Mouse (Mus musculus) forebrain, embryonic 11.5 days (tissue): ENCODE results near the gene Gm32802. TPM values are rescaled to one million over a fixed set of nuclear protein-coding genes. Genes with fewer than 3 reads are reported as not detected.
A peak's percentile ranks its signal among the peaks of the same experiment; 100 is the strongest.
"Not testable (repeated sequence)": the region's sequence is repeated elsewhere in the genome, so short reads cannot be mapped to it uniquely, and the experiment has no call there.

Experiments
- ATAC-seq: fragments of 200-750 bp; cut with Nextera tagmentation; replicated peaks from 2 replicates; pipeline ENCODE4 v1.8.0; 2017; ENCODE audit warnings: moderate TSS enrichment; ENCODE audit not compliant: low FRiP score
- DNase-seq: peaks from one replicate; pipeline ENCODE4 v3.0.0-alpha.2; 2017; ENCODE audit warnings: low spot score
- H3K27ac ChIP-seq: fragments of 300-500 bp; sonication (generic); 2 replicates; pipeline ENCODE4 v1.5.1; 2014; ENCODE audit warnings: low read depth, low read length
- H3K27me3 ChIP-seq: fragments of 300-500 bp; sonication (generic); 2 replicates; pipeline ENCODE4 v1.6.1; 2014; ENCODE audit warnings: mild to moderate bottlenecking, low read length, mixed read lengths; ENCODE audit not compliant: control insufficient read depth, insufficient read depth
- H3K36me3 ChIP-seq: fragments of 300-500 bp; sonication (generic); 2 replicates; pipeline ENCODE4 v1.6.1; 2014; ENCODE audit warnings: mild to moderate bottlenecking, low read length, moderate library complexity, mixed read lengths; ENCODE audit not compliant: control insufficient read depth, insufficient read depth
- H3K4me1 ChIP-seq: fragments of 300-500 bp; sonication (generic); replicated peaks from 2 replicates; pipeline ENCODE4 v1.6.1; 2014; ENCODE audit warnings: low read length, mixed read lengths; ENCODE audit not compliant: control insufficient read depth, insufficient read depth
- H3K4me2 ChIP-seq: fragments of 300-500 bp; sonication (generic); 2 replicates; pipeline ENCODE4 v1.6.1; 2014; ENCODE audit warnings: low read depth, mild to moderate bottlenecking, low read length, moderate library complexity, mixed read lengths; ENCODE audit not compliant: severe bottlenecking
- H3K4me3 ChIP-seq: fragments of 300-500 bp; sonication (generic); 2 replicates; pipeline ENCODE4 v1.5.1; 2014; ENCODE audit warnings: low read depth, low read length
- H3K9ac ChIP-seq: fragments of 300-500 bp; sonication (generic); 2 replicates; pipeline ENCODE4 v1.6.1; 2014; ENCODE audit warnings: low read length
- H3K9me3 ChIP-seq: fragments of 300-500 bp; sonication (generic); 2 replicates; pipeline ENCODE4 v1.6.1; 2016; ENCODE audit warnings: low read length, mixed read lengths; ENCODE audit not compliant: control insufficient read depth
- WGBS: fragments of 180-500 bp; shearing (Covaris S2); extraction: QIAGEN DNeasy Blood & Tissue Kit; methylation state at CpG from one replicate; pipeline ENCODE4 v1.1.7; 2014; 5-methylcytosine and 5-hydroxymethylcytosine counted together
- polyA plus RNA-seq: library from polyadenylated mRNA; unstranded; fragments of >200 nt; fragmentation: Nextera tagmentation; extraction: Ambion mirVana; gene quantifications from 2 replicates; pipeline ENCODE4 v1.2.1, GENCODE M21; 2014

Gene Gm32802
- not detected in 2 replicates for polyA plus RNA-seq

DNA sequence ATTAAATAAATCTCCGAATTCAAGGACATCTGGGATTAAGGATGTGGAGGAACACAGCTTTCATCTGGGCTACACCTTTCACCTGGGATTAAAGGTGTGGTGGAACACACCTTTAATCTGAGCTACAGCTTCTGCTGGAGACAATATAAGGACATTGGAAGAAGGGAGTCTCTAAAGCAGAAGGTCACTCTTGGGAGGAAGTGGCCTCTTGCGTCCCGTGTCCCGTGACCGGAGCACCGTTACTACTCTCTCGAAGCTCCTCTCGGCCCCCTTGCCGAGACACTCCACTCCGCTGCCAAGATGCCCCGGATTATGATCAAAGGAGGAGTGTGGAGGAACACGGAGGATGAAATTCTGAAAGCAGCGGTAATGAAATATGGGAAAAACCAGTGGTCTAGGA is at the start of gene Gm32802:
Gm32802 (plus strand) TSS at position 301 of the 400 bp plus-strand sequence.
- not testable (repeated sequence) for H3K27ac ChIP-seq, H3K27me3 ChIP-seq, ATAC-seq, H3K9me3 ChIP-seq, H3K9ac ChIP-seq, DNase-seq, H3K4me2 ChIP-seq, H3K4me3 ChIP-seq, H3K4me1 ChIP-seq, H3K36me3 ChIP-seq
- no CpG with 5 or more reads among the region's 13 CpGs for WGBS

DNA sequence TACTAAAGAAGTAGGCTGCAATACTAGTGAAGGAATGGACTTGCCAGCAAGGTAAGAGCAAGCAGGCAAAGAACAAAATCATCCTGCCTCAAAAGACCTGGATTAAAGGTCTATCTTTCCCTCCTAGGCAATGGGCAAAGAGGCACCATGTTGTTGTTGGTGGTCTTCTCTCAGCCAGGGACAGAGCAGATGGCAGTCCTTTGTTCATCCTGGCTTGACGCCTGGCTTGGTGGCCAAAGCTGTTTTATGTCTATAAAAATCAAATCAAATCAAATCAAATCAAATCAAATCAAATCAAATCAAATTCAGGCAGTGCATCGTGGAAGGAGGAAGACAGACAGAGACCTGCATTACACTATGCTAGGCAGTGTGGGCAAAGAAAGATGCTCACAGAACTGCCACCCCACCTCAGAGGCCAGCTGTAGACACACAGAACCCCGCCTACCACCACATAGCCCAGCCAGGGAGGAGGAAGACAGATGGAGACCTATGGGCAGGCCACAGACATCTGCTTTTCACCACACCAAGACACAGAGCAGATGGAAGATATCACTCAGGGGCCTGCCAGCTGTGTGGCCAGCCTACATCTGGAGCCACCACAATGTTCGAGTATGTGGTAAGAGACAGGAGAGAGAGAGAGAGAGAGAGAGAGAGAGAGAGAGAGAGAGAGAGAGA is 42.6 kb upstream of the Gm32802 start:
- H3K27ac ChIP-seq, ATAC-seq, H3K4me2 ChIP-seq, H3K36me3 ChIP-seq, H3K4me1 ChIP-seq, H3K4me3 ChIP-seq, DNase-seq, H3K9ac ChIP-seq, H3K9me3 ChIP-seq, H3K27me3 ChIP-seq: not testable (repeated sequence)
- WGBS = 87% methylated on average over 2 of the region's 4 CpGs

DNA sequence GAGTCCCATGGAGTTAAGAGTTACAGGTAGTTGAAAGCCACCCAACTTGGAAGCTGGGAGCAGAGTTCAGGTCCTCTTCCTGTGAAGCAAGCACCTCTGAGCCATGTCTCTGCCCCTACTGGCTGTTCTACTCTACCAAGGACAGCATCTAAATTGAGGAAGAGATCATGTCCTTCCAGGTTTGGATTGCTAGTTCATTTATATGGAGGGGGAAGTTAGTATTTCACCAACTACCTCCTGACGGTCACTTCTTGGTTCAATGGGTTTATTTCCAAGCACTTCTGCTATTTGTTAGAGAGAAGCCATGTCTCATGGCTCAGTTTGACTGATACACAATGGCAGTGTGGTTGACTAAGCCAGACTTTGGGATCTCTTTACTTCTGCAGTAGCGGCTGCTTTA is 30.9 kb upstream of the Gm32802 start:
- not testable (repeated sequence) for H3K9me3 ChIP-seq, H3K36me3 ChIP-seq, H3K9ac ChIP-seq, H3K27me3 ChIP-seq, ATAC-seq, H3K4me3 ChIP-seq, DNase-seq, H3K4me2 ChIP-seq, H3K4me1 ChIP-seq, H3K27ac ChIP-seq
- no CpG with 5 or more reads among the region's 2 CpGs for WGBS

DNA sequence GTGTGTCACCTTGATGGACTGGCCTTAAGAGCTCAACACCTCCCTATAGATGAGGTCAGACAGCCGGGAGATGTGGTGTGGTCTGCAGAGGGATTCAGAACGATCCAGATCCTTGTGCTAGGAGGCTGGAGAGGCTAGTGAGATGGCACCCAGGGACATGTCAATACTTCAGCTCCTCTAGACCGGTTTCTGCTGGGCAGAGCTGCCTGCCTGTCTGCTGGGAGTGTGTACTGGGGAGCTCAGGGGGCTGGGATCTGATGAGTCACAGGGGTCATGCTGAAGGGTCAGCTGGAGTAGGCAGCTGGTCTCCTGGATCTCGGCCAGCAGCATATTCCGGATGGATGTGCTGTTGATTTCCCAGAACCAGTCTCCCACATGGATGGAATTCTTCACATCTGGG is 25.9 kb upstream of the Gm32802 start:
- not testable (repeated sequence) for H3K9ac ChIP-seq, ATAC-seq, H3K27me3 ChIP-seq, H3K36me3 ChIP-seq, H3K4me2 ChIP-seq, H3K9me3 ChIP-seq, H3K4me1 ChIP-seq, H3K27ac ChIP-seq, DNase-seq, H3K4me3 ChIP-seq
- WGBS = no CpG with 5 or more reads among the region's 5 CpGs

DNA sequence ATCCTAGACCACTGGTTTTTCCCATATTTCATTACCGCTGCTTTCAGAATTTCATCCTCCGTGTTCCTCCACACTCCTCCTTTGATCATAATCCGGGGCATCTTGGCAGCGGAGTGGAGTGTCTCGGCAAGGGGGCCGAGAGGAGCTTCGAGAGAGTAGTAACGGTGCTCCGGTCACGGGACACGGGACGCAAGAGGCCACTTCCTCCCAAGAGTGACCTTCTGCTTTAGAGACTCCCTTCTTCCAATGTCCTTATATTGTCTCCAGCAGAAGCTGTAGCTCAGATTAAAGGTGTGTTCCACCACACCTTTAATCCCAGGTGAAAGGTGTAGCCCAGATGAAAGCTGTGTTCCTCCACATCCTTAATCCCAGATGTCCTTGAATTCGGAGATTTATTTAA is 17.8 kb upstream of the Gm32802 start, which contains the start of gene Gm32717:
Gm32717 (minus strand) TSS at position 101 of the 400 bp plus-strand sequence.
- H3K4me3 ChIP-seq, H3K9me3 ChIP-seq, H3K27ac ChIP-seq, H3K4me2 ChIP-seq, H3K4me1 ChIP-seq, H3K36me3 ChIP-seq, DNase-seq, H3K9ac ChIP-seq, ATAC-seq, H3K27me3 ChIP-seq: not testable (repeated sequence)
- no CpG with 5 or more reads among the region's 13 CpGs for WGBS

DNA sequence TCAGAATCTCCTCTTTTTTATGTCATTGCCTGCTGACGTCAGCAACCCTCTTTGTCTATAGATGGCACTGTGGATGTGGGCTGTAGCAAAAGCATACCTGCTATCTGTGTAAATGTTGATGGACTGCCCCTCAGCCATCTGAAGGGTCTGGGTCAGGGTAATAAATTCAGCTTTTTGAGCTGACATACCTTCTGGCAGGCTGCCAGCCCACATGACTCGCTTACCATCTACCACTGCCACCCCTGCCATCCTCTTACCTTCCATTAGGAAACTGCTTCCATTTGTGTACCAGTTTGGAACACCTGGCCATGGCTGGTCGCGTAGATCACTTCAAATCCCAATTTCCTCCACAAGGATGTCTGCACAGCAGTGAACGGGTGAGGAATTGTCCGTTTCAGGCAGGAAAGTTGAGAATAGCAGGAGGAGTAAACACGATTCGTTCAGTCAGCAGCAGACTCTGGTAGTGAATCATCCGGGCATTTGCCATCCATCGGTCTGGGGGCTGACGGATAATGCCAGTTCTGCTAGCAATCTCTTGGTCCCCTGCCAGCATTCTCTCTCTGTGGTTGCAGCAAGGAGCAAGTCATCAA is 9.4 kb upstream of the Gm32802 start:
- not testable (repeated sequence) for H3K9me3 ChIP-seq, H3K4me2 ChIP-seq, H3K9ac ChIP-seq, H3K27ac ChIP-seq, H3K4me3 ChIP-seq, H3K27me3 ChIP-seq, H3K4me1 ChIP-seq, H3K36me3 ChIP-seq, ATAC-seq
- peak; percentile 36 for DNase-seq
- WGBS = 91% methylated on average over 11 of the region's 11 CpGs

DNA sequence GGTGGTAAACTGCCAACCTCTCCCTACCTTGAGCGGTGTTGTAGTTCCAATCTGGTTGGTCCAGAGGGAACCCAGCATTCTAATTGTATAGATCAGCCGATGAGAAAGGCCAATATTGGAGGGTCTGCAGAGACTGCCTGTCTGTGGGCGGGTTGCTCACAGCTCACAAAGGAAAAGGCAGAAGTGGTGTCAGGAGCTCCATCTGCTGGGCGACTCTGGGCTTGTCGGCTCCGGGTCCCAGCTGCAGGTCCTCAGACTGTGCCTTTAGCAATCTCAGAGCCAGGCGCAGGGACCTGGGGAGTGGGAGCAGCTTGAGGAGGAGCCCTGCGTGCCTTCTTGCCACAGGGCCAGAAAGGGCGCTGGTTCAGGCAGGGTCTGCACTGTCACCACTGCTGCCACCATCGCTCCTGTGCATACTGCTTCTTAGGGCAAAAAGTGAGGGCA is 7.6 kb upstream of the Gm32802 start:
- Histone ChIP-seq H3K9ac (no peak overlapping the region), H3K4me3 (no peak overlapping the region), H3K9me3 (no peaks in the 10 kb centered on the region), H3K4me1 (no peaks in the 10 kb centered on the region), H3K27ac (no peak overlapping the region), H3K36me3 (no peaks in the 10 kb centered on the region), H3K27me3 (no peaks in the 10 kb centered on the region), H3K4me2 (no peak overlapping the region)
- ATAC-seq = peak; percentile 73
- WGBS = 43% methylated on average over 10 of the region's 10 CpGs
- peak; percentile 86 for DNase-seq

DNA sequence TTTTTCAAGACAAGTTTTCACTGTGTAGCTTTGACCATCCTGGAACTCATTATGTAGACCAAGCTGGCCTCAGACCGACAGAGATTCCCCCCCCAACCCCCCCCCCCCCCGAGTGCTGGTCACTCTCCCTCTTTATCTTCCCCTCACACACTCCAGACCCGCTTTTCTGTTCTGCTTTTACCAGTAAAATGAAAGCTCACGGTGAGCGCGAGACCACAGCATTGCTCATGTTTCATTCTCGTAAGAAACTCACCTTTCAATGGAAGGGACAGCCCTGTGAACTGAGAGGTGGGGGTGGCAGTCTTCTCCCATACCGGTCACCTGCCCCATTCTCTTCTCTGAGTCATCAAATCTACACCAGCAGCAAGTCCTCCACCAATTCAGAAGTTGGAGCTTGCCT is 10.3 kb downstream of the Gm32802 start:
- not testable (repeated sequence) for H3K27me3 ChIP-seq, H3K9ac ChIP-seq, DNase-seq, H3K4me1 ChIP-seq, ATAC-seq, H3K27ac ChIP-seq, H3K36me3 ChIP-seq, H3K4me2 ChIP-seq, H3K4me3 ChIP-seq, H3K9me3 ChIP-seq
- 75% methylated on average over 2 of the region's 8 CpGs for WGBS

DNA sequence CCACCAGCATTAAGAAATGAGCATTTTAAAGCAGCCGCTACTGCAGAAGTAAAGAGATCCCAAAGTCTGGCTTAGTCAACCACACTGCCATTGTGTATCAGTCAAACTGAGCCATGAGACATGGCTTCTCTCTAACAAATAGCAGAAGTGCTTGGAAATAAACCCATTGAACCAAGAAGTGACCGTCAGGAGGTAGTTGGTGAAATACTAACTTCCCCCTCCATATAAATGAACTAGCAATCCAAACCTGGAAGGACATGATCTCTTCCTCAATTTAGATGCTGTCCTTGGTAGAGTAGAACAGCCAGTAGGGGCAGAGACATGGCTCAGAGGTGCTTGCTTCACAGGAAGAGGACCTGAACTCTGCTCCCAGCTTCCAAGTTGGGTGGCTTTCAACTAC is 12.9 kb downstream of the Gm32802 start:
- H3K9ac ChIP-seq, H3K4me3 ChIP-seq, H3K9me3 ChIP-seq, H3K4me2 ChIP-seq, H3K4me1 ChIP-seq, ATAC-seq, H3K36me3 ChIP-seq, H3K27me3 ChIP-seq, H3K27ac ChIP-seq, DNase-seq: not testable (repeated sequence)
- no CpG with 5 or more reads among the region's 2 CpGs for WGBS
